Mouse (Mus musculus) G1E (cell line): ENCODE measurements around the gene Ndufa5. TPM values are rescaled to one million over a fixed set of nuclear protein-coding genes. Genes with fewer than 3 reads are reported as not detected.
A peak's percentile ranks its signal among the peaks of the same experiment; 100 is the strongest.

ENCODE experiments used
- ATAC-seq: 2 replicates; pipeline ENCODE4 v1.8.0; 2016; ENCODE audit warnings: mild to moderate bottlenecking; ENCODE audit not compliant: insufficient number of reproducible peaks, poor library complexity, low FRiP score, severe bottlenecking; ENCODE audit errors: extremely low read depth
- DNase-seq: peaks from one replicate; pipeline ENCODE4 v3.0.0; 2012; ENCODE audit warnings: low spot score
- H3K27me3 ChIP-seq: 2 replicates; pipeline ENCODE4 v1.6.1; 2012; ENCODE audit warnings: mild to moderate bottlenecking, low read length, inconsistent platforms; ENCODE audit not compliant: insufficient read depth
- H3K36me3 ChIP-seq: replicated peaks from 2 replicates; pipeline ENCODE3; 2012; ENCODE audit warnings: mild to moderate bottlenecking, inconsistent platforms
- H3K4me1 ChIP-seq: 2 replicates; pipeline ENCODE4 v1.6.1; 2012; ENCODE audit warnings: low read depth, low read length, inconsistent platforms, mixed read lengths; ENCODE audit not compliant: insufficient read depth
- H3K4me3 ChIP-seq: 2 replicates; pipeline ENCODE4 v1.5.1; 2012; ENCODE audit warnings: low read depth, mild to moderate bottlenecking, inconsistent platforms, low read length, moderate library complexity, mixed read lengths
- H3K9me3 ChIP-seq: replicated peaks from 2 replicates; pipeline ENCODE4 v1.6.1; 2012; ENCODE audit warnings: inconsistent platforms
- CTCF ChIP-seq: IDR thresholded peaks from 2 replicates; pipeline ENCODE4 v1.5.1; 2012; ENCODE audit warnings: low read depth, low read length, inconsistent platforms, mixed read lengths
- GATA1 ChIP-seq: IDR thresholded peaks from 2 replicates; pipeline ENCODE4 v1.6.1; 2012; ENCODE audit warnings: borderline replicate concordance, low read length, inconsistent platforms, mixed read lengths
- GATA2 ChIP-seq: IDR thresholded peaks from 2 replicates; pipeline ENCODE4 v1.6.1; 2012; ENCODE audit warnings: low read depth, low read length, inconsistent platforms, borderline replicate concordance
- POLR2AphosphoS5 ChIP-seq: IDR thresholded peaks from 2 replicates; pipeline ENCODE4 v1.6.1; 2012; ENCODE audit warnings: low read depth, low read length, inconsistent platforms; ENCODE audit not compliant: insufficient replicate concordance
- TAL1 ChIP-seq: conservative IDR thresholded peaks from 2 replicates; pipeline ENCODE4 v1.6.1; 2012; ENCODE audit warnings: low read depth, low read length, inconsistent platforms, mixed read lengths
- polyA plus RNA-seq: library from polyadenylated mRNA; stranded (reverse); fragments of >175 nt; gene quantifications from 2 replicates; pipeline ENCODE4 v1.2.3, GENCODE M21; 2012
- total RNA-seq, 2 experiments: library from RNA; stranded (forward) in 1 of 2; stranded (reverse) in 1 of 2; fragments of 200-1000 nt in 1 of 2; fragments of >200 nt in 1 of 2; fragmentation: Nextera tagmentation in 1 of 2; gene quantifications; 2 replicates each; pipeline ENCODE4 v1.2.3; 2014 to 2017

Ndufa5 gene
- total and polyA plus RNA-seq, 3 experiments, result 8.3 to 401 (median 55.7) TPM

DNA sequence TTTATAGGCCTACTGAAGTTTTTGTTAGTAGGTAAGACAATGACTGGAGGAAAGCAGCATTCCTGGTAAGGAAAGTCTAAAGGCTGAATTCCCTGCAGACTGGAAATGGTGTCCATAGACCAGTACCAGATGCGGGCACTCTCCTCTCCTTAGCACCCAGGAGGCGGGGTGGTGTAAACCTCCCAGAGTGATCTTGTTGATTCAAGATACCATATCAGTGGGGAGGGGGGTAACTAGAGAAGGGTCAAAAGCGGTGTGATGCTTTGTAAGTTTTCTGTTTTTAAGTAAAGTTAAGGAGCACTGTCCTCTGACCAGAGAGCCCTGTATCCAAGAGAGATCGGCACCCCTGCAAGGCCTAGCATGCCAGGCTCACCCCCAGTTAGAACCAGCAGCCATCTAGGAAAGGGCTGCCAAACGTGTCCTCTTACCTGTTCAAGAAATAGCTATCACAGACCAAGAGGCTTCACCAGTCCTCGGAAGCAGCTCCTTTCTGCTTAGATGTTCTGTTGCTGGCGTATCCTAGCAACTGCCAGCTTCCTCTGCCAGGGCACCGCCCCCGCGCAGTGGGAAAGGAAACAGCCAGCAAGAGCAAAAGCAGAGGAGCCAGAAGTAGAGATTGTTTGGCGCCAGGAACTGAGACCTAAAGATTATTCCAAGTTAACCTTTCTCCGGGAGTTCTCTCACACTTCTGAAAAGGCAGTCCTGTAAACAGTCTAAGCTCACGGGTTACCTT is 13.1 kb downstream of the Ndufa5 start, which contains the start of gene Iqub:
TSS of gene Iqub (minus strand) at position 516 of the 733 bp plus-strand sequence.
- H3K36me3 ChIP-seq, result peaks cover 22% of the 10 kb centered on the region
- no peaks in the 10 kb centered on the region; the same call in 1 of the 2 replicates for H3K27me3 ChIP-seq
- H3K9me3 ChIP-seq, result no peaks in the 10 kb centered on the region
- ATAC-seq, result no peak
- TF ChIP-seq POLR2AphosphoS5 (no peak), TAL1 (no peak), GATA1 (no peak), CTCF (no peak), GATA2 (no peak)
- no peak within 1 kb of the TSS for H3K4me3 ChIP-seq
- peaks cover 3% of the 10 kb centered on the region; the same call in 1 of the 2 replicates for H3K4me1 ChIP-seq
- DNase-seq, result no peak

- H3K4me3 ChIP-seq, result no peak overlapping the region
- no peaks in the 10 kb centered on the region for H3K9me3 ChIP-seq
- TF ChIP-seq POLR2AphosphoS5 (no peak), CTCF (no peak), GATA1 (no peak), GATA2 (no peak), TAL1 (no peak)
- ATAC-seq (no peak), DNase-seq (no peak)
- H3K27me3 ChIP-seq, result peaks cover 10% of the 10 kb centered on the region
- no peaks in the 10 kb centered on the region for H3K36me3 ChIP-seq
- no peaks in the 10 kb centered on the region for H3K4me1 ChIP-seq
Observed at GRCm38 (mm10) chr6:24504141-24504540, 23.7 kb downstream of the Ndufa5 start.

DNA sequence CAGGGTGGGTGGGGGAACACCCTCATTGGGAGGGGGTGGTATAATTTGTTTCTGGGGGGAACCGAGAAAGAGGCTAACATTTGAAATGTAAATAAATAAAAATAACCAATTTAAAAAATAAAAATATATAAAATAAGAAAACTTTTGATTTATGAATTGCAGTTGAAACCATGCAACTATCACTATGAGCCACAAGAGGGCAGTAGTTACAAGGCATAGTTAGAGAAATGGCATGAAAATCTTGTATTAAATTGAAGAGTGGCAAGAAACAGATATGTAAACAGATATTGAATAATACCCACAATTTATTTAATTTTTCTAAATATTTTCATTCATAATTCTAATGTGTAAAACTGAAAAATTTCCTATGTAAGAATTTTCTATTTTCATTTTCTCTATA is 37.5 kb downstream of the Ndufa5 start:
- DNase-seq, result peak; percentile 2
- no peak for TF ChIP-seq POLR2AphosphoS5
- TF ChIP-seq GATA1, result no peak
- no peak for TF ChIP-seq GATA2
- TF ChIP-seq TAL1, result no peak
- TF ChIP-seq CTCF, result no peak
- H3K36me3 ChIP-seq, result no peaks in the 10 kb centered on the region
- H3K9me3 ChIP-seq, result no peaks in the 10 kb centered on the region
- no peaks in the 10 kb centered on the region for H3K4me1 ChIP-seq
- no peak for ATAC-seq
- no peaks in the 10 kb centered on the region; the same call in 1 of the 2 replicates for H3K27me3 ChIP-seq
- H3K4me3 ChIP-seq, result no peak overlapping the region

GRCm38 (mm10) chr6:24486530-24486929 is 41.3 kb downstream of the Ndufa5 start:
- no peaks in the 10 kb centered on the region for H3K9me3 ChIP-seq
- TF ChIP-seq TAL1 (no peak), POLR2AphosphoS5 (no peak), GATA1 (no peak), CTCF (no peak), GATA2 (no peak)
- ATAC-seq (no peak), DNase-seq (no peak)
- H3K4me3 ChIP-seq, result no peak overlapping the region
- no peaks in the 10 kb centered on the region for H3K36me3 ChIP-seq
- no peaks in the 10 kb centered on the region for H3K4me1 ChIP-seq
- peaks cover 5% of the 10 kb centered on the region for H3K27me3 ChIP-seq

DNA sequence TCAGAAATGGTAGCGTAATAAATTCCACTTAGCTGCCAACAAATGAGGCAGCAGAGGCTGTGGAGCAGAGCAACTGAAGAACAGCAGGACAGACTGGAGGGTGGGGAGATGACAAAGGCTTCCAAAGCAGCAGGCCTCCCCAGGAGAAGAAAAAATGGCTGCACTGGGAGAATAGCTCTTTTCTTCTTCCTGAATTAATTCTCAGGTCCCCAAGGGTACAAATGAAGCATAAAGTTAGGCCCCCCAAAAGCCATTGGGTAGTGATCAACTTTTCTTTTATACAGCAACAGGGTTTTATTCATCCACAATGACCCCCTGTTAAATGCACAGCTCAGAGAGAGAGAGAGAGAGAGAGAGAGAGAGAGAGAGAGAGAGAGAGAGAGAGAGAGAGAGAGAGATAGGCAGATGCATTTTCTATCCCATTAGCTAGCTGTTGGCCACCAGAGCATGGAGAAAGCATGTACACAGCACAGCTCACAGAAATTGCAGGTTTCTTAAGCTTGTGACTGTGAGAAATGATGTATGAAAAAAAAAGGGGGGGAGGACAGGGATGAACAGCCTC is 57.2 kb downstream of the Ndufa5 start:
- ATAC-seq (no peak), DNase-seq (no peak)
- no peaks in the 10 kb centered on the region for H3K27me3 ChIP-seq
- H3K4me3 ChIP-seq, result no peak overlapping the region
- no peaks in the 10 kb centered on the region for H3K9me3 ChIP-seq
- TF ChIP-seq POLR2AphosphoS5 (no peak), GATA1 (no peak), GATA2 (no peak), TAL1 (no peak), CTCF (no peak)
- no peaks in the 10 kb centered on the region for H3K4me1 ChIP-seq
- H3K36me3 ChIP-seq, result no peaks in the 10 kb centered on the region

GRCm38 (mm10) chr6:24470135-24470534 is 57.7 kb downstream of the Ndufa5 start:
- Histone ChIP-seq H3K36me3 (no peaks in the 10 kb centered on the region), H3K9me3 (no peaks in the 10 kb centered on the region), H3K4me3 (no peak overlapping the region), H3K27me3 (no peaks in the 10 kb centered on the region), H3K4me1 (no peaks in the 10 kb centered on the region)
- DNase-seq (no peak), ATAC-seq (no peak)
- TF ChIP-seq GATA1, result no peak
- TF ChIP-seq CTCF, result no peak
- no peak for TF ChIP-seq GATA2
- TF ChIP-seq TAL1, result no peak

Other genes with a start within 250 kb of the Ndufa5 start
- not detected in 2 replicates for gene Iqub, start 12.9 kb downstream of the Ndufa5 start, total RNA-seq (2014; fragmentation: Nextera tagmentation)
- 0.05 TPM in 1 of 2 replicates, not detected in the other for gene Iqub, start 12.9 kb downstream of the Ndufa5 start, total RNA-seq (2017)
- not detected in 2 replicates for gene Iqub, start 12.9 kb downstream of the Ndufa5 start, polyA plus RNA-seq
- gene Asb15, start 131 bp upstream of the Ndufa5 start, total RNA-seq (2014; fragmentation: Nextera tagmentation), result not detected in 2 replicates
- 0.05 and 0.06 TPM in 2 replicates for gene Asb15, start 131 bp upstream of the Ndufa5 start, total RNA-seq (2017)
- gene Asb15, start 131 bp upstream of the Ndufa5 start, polyA plus RNA-seq, result not detected in 2 replicates
- not detected in 2 replicates for gene Lmod2, start 69.7 kb upstream of the Ndufa5 start, total RNA-seq (2014; fragmentation: Nextera tagmentation)
- 0.11 TPM in 1 of 2 replicates, not detected in the other for gene Lmod2, start 69.7 kb upstream of the Ndufa5 start, total RNA-seq (2017)
- gene Lmod2, start 69.7 kb upstream of the Ndufa5 start, polyA plus RNA-seq, result not detected in 2 replicates
- 46.9 and 60.4 TPM in 2 replicates for gene Wasl, start 137.0 kb upstream of the Ndufa5 start, total RNA-seq (2014; fragmentation: Nextera tagmentation)
- gene Wasl, start 137.0 kb upstream of the Ndufa5 start, total RNA-seq (2017), result 9.0 and 9.6 TPM in 2 replicates
- gene Wasl, start 137.0 kb upstream of the Ndufa5 start, polyA plus RNA-seq, result 26.0 and 27.5 TPM in 2 replicates
- gene Hyal6, start 205.2 kb upstream of the Ndufa5 start, total RNA-seq (2014; fragmentation: Nextera tagmentation), result not detected in 2 replicates
- gene Hyal6, start 205.2 kb upstream of the Ndufa5 start, total RNA-seq (2017), result 0.12 and 0.22 TPM in 2 replicates
- gene Hyal6, start 205.2 kb upstream of the Ndufa5 start, polyA plus RNA-seq, result not detected in 2 replicates
- not detected in 2 replicates for gene Hyal4, start 220.3 kb upstream of the Ndufa5 start, total RNA-seq (2014; fragmentation: Nextera tagmentation)
- 0.06 TPM in 1 of 2 replicates, not detected in the other for gene Hyal4, start 220.3 kb upstream of the Ndufa5 start, total RNA-seq (2017)
- not detected in 2 replicates for gene Hyal4, start 220.3 kb upstream of the Ndufa5 start, polyA plus RNA-seq